Mouse (Mus musculus) spleen, postnatal 36 days (tissue): Measurements from ENCODE around the gene Foxc2.

Experiments
- DNase-seq, 2 experiments: peaks; one replicate each; pipeline ENCODE4 v3.0.0; 2022; ENCODE audit warnings: low spot score in 2 of 2, mixed read lengths in 1 of 2

The Foxc2 gene

DNA sequence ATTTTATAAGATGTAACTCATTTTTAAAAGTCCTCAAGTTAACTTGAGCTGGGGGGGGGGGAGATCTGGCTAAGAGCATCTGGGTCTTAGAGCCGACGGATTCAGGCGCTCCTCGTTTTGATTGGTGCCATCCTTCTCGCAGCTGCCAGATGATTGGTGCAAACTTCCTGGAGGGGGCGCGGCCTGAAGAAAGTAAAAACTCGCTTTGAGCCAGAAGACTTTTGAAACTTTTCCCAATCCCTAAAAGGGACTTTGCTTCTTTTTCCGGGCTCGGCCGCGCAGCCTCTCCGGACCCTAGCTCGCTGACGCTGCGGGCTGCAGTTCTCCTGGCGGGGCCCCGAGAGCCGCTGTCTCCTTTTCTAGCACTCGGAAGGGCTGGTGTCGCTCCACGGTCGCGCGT, at the start of gene Foxc2:
Foxc2 (plus strand) TSS at position 224 of the 400 bp plus-strand sequence.
- DNase-seq, result peak; percentile 73 to 74

DNA sequence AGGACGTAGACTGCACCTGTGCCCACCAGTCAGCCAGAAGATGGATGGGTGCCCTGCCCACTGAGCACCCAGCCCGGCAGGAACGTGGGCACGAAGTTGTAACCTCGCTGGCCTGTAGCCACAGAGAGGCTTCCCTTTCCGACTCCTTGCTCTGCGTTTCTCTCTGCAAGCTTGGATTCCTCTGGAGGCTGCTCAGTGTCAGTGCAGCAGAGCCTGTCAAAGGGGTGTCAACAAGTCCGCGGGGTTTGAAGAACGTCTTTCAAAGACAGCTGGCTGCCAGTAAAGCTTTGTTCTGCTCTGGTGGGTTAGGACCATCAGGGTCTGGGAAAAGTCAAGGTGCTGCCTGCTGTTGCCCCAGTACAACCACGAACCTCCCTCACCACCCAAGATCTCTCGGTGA, 44.5 kb upstream of the Foxc2 start:
- no peak for DNase-seq

GRCm38 (mm10) chr8:121072406-121073130, 43.4 kb upstream of the Foxc2 start:
- no peak for DNase-seq

DNA sequence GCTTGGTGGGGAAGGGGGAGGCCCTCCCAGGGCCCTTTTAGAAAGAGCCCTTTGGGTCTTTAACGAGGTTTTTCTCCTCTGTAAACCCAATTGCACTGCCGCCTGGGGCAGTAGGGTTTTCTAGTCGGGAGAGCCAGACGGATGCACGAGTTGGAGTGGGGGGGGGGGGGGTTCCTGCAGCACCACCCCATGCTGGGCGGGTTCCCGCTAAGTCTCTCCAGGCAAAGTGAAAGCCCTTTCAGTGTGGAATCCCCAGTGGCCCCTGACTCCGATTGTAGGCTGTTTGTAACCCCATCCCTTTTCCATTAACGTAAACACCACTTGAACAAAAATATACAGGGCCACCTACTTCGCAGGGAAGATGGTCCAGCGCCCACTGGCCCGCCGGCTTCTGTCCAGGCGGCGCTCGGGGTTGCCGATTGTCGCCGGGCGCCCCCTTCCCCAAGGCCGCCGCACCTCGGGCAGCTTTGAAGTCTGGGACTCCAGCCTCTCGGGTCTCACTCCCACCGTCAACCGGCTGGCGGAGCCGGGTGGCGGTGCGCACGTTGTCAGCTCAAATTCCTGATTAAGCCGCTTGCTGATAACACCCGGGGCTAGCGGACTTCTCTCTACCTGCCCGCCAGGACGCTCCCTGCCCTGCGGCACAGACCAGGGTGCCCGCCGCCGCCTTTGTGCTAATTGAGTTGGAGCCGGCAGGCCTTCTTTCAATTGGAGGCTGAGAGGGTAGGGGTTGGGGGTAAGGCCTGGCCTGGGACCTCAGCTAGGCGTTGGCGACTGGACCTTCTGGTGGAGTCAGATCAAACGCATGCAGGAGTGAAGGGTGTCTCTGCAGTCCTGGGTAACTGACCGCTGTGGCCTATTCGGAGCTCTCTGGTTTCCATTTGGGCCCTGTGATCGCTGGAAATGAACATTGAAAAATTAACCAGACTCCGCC, 42.5 kb upstream of the Foxc2 start:
- no peak for DNase-seq

DNA sequence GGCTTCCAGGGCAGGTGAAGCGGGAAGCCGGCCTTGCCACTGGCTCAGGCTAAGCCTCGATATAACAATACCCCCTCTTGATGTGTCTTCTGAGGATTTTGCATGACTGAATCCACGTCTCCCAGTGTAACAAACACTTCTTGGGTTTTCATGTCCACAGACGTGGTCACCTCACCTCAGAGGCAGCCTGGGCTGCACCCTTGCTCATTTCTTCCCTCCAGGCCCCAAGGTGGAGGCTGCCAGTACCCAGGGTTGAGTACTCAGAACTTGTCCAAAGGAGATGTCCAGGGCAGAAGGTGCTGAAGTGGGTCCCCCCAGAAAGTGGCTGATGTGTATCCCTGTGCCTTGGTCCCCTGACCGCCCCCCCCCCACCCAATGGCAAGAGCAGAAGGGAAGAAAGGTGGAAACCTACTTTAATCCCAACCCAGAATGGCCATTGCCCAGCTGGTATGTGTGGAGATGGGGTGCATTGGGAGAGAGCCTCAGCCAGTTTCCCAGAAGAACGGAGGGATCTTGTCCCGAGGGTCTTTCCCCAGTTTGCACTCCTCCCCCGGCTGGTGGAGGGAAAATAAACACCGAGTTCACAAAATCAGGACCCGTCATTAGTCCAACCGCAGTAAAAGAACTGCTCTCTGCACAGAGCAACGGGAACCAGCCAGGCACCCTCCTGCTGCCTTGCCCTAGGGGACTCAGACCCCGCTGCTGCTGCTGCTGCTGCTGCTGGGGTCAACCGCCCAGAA, 41.7 kb upstream of the Foxc2 start:
- no peak for DNase-seq

GRCm38 (mm10) chr8:121074848-121075145, 41.2 kb upstream of the Foxc2 start:
- no peak for DNase-seq

DNA sequence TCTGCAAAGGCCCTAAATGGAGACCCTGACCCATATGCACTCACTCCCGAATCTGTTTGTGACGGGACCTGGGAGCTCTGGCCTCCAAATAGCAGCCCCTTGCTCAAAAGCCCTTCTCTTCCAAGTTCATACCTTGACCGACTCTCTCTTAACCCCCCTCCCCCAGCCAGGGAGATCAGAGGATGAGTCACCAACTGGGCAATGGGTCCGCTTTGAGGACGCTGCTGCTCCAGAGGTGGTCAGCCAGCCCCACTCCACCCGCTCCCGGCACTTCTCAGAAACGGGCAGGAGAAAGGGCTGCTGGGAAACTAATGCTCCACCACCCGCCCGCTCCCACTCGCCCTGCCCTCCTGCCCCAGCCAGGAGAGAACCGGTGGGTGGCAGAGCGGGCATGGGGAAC, 40.0 kb upstream of the Foxc2 start:
- DNase-seq, result no peak

DNA sequence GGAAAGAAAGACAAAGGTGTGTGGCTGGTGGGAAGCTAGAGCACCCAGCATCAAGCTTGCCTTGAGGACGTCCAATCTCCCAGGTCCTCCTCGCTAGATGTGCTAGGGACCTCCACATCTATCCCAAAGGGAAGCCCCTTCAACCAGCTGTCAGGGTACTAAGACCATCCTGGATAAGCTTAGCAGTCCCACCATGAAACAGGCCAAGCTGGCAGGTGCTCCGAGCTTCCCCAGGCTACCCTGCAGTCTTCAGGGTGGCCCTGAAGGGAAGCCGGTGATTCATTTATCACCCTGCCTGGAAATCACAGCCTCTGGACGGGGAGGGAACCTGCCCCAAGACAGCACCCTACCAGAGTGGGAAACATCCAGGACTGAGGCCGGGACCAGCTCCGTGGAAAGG, 39.4 kb upstream of the Foxc2 start:
- DNase-seq, result no peak

GRCm38 (mm10) chr8:121078721-121079120, 37.2 kb upstream of the Foxc2 start:
- DNase-seq, result no peak

DNA sequence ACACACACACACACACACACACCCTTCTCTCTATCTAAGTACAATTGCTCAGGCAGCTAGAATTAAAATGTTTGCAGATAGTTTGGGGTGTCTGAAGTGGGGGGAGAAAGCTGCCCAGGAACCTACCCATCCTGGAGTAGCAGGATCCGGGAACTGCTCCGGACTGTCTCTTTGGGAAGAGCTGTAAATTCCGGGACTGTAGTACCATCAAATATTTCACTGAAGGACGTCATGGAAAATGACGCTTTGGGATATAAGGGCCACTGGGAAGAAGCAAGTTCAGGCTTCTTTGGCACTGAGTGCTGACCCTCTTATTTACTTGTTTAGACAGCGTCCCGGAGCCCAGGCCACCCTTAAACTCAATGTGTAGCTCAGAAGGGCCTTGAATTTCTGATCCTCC, 36.8 kb upstream of the Foxc2 start:
- no peak for DNase-seq

- no peak for DNase-seq
These were observed 36.0 kb upstream of the Foxc2 start for GRCm38 (mm10) chr8:121079944-121080343.

GRCm38 (mm10) chr8:121080361-121081090, 35.4 kb upstream of the Foxc2 start:
- DNase-seq, result no peak

DNA sequence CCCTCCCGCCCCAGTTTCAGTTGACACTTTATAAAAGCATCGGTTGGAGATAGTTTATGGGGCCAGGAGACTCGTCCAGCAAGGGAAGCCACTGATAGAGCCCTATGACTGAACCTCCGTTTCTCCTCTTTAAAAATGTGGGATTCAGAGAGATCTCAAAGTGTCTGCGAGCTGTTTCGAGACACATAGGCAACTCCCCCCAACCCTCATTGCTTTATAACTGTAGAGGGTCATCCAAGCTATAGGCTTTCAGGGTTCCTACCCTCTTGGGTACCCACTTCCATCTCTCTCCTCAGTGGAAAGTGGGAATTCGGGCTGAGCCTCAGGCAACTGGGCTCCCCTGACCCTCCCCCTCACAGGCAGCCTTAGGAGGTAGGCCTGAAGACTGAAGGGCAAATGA, 34.6 kb upstream of the Foxc2 start:
- no peak for DNase-seq

GRCm38 (mm10) chr8:121082218-121083092, 33.5 kb upstream of the Foxc2 start:
- no peak for DNase-seq

- DNase-seq, result peak in 1 of 2 experiments; percentile 16
These were observed 32.7 kb upstream of the Foxc2 start for GRCm38 (mm10) chr8:121083093-121083935.

- no peak for DNase-seq
These were observed 32.1 kb upstream of the Foxc2 start for GRCm38 (mm10) chr8:121083936-121084209.

GRCm38 (mm10) chr8:121084210-121084951, 31.6 kb upstream of the Foxc2 start, which contains the start of gene Foxf1:
Foxf1 (plus strand) TSS chr8:121084386.
- no peak for DNase-seq

- no peak for DNase-seq
These were observed 31.0 kb upstream of the Foxc2 start for GRCm38 (mm10) chr8:121085011-121085410.

DNA sequence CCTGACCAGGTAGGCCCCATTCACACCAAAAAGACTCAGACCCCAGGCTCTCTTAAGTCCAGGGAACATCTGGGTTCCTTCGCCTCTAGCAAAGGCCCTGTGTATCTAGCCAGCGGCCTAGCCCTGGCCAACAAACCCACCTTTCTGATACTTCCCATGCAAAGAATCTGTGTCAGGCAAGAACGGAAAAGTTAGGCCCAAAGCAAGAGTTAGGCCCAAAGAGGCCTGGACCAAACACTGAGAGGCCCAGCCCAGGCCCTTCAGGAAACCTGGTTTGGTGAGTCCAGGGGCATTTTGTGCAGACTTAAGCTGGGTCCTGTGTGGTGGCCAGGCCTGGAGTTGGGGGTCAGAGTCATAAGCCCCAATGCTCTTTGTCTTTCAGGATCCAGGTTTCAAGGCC, 30.4 kb upstream of the Foxc2 start:
- no peak for DNase-seq
